Mouse (Mus musculus) monocyte, adult 5-6 weeks (primary cell): Measurements from ENCODE around the gene Iba57. TPM values are rescaled to one million over a fixed set of nuclear protein-coding genes. Genes with fewer than 3 reads are reported as not detected.
"Not testable (repeated sequence)": the region's sequence is repeated elsewhere in the genome, so short reads cannot be mapped to it uniquely, and the experiment has no call there.

Source experiments
- ATAC-seq: fragments of 153-309, 156-312 bp; replicated peaks from 2 replicates; pipeline ENCODE4 v1.8.0; 2017; ENCODE audit warnings: mild to moderate bottlenecking; ENCODE audit not compliant: low TSS enrichment, insufficient number of reproducible peaks, severe bottlenecking, poor library complexity, low FRiP score
- total RNA-seq: library from RNA; stranded (forward); fragments of 200-1000, 200-491, 200-594 nt; gene quantifications from 3 replicates; pipeline ENCODE4 v1.2.3, GENCODE M21; 2017

Gene Iba57
- total RNA-seq = 4.1 to 15.4 TPM (median 6.4 TPM) in 3 replicates

DNA sequence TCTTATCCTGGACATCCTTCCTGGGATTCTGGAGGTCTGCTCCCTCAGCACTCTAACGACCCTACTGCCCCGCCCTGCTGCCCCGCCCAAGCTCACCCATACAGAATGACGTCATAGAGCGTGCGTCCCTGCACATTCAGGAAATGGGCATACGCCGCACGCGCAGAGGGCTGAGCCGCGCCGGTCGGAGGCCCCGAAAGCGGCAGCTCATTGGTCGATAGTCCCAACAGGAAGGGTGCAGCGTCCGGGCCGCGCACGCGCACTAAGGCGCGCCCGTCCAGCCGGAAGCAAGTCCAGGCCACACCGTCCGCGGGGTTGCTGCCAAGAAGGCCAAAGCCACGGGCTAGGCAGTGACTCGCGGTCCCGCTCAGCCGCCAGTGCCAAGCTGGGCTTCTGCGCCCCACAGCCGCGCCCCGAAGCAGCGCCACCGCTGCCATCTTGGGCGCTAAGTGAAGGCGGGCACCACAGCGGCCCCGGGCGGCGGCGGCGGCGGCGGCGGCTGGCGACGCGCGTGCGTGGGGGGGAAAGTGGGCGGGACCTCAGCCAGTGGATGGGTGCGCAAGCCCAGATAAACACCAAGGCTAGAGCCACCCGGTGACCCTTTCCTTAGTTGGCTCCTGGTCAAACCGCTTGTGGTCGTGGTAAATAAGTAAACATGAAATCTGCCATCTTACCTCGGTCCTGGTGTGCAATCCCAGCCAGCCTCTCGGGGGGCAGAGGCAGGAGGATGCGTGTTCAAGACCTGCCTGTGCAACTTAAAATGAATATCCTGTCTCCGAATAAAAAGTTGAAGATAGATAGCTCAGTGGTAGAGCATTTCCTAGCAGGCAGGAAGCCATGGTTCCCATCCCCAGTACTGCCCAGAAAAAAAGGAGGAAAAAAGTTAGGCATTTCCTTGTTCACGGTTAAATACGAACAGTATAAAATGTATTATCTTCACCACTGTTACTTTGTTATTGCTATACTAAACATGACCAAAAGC lies at the start of gene Iba57:
Gene Iba57, minus strand, starts transcription at position 485 of the 982 bp plus-strand sequence.
- peak; percentile 90 for ATAC-seq

DNA sequence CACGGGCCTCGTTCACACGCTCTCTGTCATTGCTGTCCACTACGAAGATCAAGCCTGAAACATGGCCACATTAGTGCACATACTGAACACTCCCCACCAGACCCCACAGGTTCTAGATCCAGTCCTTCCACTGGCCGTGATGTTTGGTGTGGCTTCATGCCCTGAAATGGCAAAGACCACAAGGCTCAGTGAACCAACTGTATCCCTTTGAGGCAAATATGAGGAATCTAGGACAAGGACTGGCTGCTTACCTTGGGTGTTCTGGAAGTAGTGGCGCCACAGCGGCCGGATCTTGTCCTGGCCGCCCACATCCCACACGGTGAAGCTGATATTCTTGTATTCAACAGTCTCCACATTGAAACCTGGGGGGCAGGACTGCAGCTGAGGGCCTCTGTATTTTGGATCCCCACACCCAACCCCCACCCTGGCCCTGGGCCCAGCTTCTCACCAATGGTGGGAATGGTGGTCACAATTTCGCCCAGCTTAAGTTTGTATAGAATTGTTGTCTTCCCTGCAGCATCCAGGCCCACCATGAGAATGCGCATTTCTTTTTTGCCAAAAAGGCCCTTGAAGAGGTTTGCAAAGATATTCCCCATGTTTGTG lies 49.5 kb upstream of the Iba57 start:
- no peak for ATAC-seq

DNA sequence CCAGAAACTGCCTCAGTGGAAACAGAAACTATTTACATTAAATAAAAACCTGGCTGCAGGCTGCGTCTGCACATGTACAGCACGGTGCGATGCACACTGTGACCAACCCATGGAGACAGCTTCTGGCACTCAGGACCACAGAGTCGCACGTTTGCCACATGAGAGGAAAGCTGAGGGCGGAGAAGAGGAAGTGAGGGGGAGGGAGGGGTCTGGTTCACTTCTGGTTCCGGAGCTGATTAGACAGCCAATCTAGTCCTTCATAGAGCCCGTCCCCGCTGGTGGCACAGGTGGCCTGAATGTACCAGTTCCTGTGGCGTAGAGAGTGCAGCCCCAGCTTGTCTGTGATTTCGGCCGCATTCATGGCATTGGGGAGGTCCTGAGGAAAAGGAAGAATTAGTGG lies 48.8 kb upstream of the Iba57 start:
- peak; percentile 49 for ATAC-seq

DNA sequence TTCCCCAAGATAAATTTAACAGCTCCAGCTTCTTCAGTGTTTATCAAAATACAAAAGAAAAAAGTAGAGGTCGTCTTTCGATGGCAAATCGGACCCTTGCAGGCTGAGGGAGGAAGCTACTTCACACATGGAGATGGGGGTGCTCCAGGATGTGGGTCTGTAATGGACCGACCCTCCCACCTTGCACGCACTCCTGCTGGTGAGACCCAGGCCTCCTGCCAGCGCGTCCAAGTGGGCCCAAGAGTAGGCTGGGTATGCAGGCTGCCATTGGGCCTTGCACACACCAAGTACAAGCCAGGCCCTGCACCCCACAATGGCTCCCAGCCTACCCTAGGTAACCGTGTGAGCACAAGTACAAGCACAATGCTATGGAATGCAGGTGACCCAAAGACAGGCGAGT lies 48.0 kb upstream of the Iba57 start:
- ATAC-seq = not testable (repeated sequence)

DNA sequence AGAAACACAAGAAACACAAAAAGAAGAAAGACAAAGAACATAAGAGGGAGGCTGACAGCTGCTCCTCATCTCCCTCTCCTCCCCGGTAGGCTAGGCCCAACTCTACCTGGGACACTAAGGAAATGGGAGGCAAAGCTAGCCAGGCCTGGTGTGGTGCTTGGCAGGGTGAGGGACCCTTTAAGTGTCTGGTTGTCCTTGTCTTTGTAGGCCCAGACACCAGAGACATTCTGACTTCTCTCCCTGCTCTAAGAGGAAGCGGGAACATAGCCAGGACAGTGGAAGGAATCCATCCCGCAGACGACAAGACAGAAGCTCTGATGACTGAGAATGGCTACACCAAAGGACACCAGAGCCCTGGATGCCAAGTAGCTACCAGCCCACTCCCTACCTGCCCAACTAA lies 46.5 kb upstream of the Iba57 start:
- no peak for ATAC-seq

DNA sequence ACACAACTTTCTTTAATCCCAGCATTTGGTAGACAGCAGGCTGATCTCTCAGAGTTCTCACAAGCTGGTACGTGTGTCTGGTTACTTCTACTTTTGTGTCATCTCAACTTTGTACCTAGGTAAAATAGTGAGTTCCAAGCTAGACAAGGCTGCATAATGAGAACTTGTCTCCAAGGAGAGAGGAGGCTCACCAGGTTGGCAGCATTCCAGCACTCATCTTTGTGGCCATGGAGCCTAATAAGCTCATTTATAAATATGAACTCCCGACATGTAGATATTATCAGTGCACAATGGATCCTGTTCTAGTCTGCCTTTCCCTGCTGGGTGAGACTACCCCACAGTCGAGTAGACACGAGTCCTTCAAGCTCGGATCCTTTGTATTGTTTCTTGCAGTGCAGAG lies 46.0 kb upstream of the Iba57 start:
- ATAC-seq = no peak

DNA sequence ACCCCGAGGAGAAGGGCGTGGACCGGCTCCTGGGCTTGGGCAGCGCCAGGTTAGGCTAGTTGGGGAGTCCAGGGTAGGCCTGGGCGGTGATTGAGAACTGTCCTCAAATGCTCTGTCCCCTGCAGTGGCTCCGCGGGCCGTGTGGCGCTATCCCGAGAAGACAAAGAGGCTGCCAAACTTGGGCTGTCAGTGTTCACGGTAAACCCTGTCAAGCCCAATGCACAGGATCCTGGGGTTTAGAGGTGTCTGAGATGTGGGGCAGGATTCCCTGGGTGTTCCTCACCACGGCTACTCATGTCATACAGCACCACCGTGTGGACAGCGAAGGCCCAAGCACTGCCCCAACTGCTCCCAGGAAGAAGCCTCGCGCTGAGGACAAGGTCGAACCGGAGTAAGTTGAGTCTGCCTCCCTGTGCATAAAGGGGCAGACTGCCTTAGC lies 45.5 kb upstream of the Iba57 start:
- ATAC-seq = peak; percentile 53

DNA sequence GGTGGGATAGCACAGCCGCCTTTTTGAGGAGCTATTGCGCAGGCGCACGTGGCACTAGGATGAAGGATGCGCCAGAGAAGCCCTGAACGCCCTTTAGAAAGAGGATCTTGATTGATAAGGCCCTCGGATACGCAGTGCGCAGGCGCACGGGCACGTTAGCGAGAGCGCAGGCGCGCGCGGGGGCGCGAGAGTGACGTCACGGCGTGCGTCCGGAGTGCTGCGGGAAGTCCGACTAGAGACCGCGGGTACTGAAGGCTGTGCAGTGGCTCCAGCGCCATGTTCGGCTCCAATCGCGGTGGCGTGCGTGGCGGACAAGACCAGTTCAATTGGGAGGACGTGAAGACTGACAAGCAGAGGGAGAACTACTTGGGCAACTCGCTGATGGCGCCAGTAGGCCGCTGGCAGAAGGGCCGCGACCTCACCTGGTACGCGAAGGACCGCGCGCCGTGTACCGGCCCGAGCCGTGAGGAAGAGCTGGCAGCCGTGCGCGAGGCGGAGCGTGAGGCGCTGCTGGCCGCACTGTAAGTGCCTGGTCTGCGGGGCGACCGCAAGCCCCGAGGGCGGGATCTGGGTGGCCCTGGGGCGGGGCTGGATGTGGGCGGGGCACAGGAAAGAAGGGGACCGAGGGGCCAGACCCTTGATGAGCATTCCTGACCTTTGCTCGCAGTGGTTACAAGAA lies 44.8 kb upstream of the Iba57 start, which contains the start of gene 2310033P09Rik:
Gene 2310033P09Rik, plus strand, starts transcription at position 169 of the 679 bp plus-strand sequence.
- peak; percentile 58 for ATAC-seq

DNA sequence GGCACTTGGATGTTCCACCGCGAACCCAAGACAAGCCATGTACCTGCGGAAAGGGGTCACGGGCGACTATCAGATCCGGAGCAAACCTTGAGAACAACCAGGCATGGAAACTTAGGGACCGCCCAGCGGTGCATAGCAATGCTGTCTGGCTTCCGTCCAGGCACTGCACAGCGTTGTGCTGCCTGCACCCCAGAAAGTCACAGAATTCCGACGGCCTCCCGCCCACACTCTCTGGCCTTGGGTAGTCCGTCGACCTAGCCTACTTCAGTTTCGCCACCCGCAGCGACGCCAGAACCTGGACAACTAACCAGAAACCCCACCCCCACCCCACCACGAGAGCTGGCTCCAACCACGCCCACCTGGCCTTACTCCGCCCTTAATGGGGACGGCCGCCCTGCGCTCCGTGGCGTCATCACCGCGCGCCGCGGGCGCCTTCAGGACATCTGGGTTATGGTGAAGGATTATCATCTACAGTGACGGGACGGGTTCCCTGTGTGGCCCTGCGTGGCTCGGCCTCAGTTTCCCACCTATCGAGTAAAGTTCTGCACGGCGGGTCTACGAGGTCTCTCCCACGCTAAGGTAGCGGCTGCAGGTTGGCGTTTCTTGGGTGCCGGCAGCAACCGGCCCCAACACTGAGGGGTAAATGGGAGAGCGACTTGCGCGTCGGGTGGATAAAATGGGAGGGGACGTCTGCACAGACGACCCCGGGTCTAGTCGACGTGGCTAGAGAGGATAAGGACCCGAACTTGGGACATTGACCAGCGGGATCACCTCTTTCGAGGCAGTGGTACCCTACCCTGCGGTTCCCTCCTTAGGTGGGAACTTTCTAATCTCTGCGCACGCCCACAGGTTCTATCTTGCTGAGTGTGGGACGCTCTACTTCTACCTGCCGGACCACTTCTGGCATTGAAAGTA lies 38.8 kb upstream of the Iba57 start, which contains the start of gene Mrpl55:
Gene Mrpl55, plus strand, starts transcription at position 406 of the 915 bp plus-strand sequence.
- peak; percentile 91 for ATAC-seq

DNA sequence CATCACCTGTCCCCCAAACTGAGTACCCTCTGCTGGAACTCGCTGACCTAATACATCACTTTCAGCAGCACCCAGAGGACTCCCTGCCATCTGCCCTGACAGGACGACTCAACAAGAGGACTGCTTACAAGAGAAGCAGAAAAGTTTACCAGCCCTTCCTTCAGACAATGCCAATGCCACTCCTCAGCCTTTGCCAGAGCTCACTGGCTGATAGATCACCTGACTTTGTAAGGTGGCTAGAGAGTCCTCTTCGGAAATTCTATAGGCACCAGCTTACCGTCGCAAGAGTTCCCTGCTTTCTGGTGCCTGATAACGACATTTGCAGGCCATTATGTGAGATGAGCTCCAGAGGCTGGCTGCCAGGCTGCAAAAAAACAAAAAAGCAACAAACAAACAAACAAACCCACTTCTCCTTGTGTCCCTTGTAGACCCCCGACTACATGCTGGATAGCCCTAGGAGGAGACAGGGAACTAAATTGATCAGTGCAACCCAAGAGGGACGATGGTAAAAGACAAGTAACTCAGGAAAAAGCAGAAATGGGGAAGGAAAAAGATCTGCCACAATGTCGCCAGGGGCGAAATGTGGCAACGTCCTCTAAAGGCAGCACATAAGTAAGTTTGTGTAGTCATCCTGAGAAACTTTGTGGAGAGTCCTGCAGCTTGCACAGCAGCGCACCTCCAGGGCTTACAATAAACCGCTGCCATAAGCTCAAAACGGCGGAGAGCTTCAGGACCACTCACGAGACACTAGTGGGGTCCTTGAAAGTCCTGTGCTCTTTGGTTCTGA lies 37.9 kb upstream of the Iba57 start:
- no peak; the same call in 1 of the 2 replicates for ATAC-seq

DNA sequence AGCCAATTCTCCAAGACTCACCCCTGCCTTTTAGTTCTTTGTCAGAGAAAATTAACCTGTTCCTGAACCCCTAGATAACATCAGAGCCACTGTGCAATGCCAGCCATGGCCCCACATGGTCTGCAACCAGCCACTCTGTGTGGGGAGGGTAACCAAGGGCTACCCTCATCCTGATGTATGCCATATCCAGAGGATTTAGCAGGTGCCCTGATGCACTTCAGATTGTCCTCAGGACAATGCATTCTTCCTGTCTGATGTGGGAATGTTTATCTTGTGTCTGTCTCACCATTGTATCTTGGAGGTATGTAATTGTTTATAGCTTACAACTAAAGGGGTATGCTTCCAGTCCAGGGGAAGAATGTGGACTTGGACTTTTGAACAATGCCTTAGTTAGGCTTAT lies 32.7 kb upstream of the Iba57 start:
- no peak for ATAC-seq

DNA sequence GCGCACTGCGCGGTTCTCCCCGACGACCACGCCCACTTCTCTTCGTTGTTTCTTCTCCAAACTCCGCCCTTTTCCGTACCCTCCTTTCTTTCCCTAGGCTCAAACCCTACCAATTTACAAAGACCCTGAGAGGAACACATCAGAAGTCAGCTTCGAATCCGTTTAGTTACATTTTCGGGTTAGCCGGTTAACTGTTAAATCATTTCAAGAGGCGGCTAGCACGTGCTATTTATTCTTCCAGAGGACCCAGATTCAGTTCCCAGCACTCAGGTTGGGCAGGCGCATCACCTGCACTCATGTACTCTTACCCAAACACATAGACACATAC lies 28.5 kb upstream of the Iba57 start, which contains the start of gene Guk1:
Gene Guk1, minus strand, starts transcription at position 154 of the 328 bp plus-strand sequence.
- no peak for ATAC-seq

DNA sequence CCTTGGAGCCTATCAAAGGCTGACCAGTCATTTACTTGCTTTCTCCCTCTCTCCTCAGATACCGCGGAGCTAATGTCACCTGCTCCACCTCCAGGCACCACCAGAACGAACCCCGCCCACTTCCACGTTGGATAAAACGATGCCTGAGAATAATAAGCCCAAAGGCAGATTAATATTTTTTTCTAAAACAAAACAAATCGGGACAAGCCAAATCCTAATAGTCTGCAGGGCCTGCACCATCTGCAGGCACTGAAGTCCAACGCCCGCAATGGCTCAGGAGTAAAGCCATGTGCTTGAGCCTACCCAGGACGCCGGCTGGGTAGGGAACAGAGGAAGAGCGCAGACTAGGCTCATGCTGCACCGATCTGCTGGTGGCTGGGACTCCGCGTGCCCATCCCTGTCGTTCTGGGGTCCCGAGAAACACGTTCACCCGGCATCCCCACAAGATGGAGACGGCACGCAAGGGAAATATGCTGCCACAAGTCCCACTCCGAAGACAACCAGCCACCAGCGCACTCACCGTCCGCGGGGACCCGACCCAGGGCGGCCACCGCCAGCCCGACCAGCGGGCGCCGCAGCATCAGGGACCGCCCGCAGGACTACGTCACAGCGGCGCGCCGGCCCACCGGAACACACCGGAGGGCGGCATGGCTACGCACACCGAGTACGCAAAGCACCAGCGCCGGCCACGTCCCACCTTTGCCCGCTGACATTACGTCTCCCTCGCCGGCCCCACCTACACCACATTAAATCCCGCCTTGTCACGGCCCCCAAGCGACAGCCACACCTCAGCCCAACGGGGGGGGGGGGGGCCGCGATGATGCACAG lies 27.9 kb upstream of the Iba57 start:
- ATAC-seq = peak; percentile 93

DNA sequence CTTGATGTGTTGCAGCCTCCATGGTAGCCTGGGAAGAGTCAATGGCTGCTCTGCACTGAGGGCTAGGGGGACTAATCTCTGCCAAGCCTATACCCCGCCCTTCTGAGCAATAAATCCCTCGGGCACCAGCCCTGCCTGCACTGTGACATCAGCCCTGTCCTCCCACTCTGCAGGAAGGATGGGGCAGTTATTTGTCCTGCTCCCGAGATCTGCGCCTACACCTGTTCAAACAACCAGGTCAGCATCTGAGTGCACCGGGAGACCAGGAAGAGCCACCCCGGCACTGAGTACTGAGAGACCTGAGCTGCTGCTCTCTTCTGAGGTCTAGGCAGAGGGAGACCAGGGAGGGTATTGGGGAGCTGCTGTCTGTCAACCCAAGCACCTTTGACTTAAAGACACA lies 24.2 kb upstream of the Iba57 start:
- no peak for ATAC-seq

DNA sequence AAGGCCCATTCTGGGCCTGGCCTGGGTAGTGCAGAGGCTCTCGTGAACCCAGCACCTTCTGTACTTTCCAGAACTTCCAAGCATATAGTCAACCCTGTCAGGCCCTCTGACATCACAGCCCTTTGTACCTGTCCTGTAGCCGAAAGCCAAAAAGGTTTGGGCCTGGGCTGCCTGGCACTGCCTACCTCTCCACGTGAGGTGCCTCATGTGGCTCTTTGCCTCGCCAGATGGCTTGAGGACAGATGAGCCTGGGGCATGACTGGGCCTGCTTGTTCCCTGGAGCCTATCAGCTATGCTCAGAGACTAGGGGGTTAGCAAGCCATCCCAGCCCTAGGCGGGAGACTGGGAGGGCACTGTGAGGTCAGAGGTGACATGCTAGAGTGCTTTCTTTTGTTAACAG lies 22.0 kb upstream of the Iba57 start:
- ATAC-seq = no peak

DNA sequence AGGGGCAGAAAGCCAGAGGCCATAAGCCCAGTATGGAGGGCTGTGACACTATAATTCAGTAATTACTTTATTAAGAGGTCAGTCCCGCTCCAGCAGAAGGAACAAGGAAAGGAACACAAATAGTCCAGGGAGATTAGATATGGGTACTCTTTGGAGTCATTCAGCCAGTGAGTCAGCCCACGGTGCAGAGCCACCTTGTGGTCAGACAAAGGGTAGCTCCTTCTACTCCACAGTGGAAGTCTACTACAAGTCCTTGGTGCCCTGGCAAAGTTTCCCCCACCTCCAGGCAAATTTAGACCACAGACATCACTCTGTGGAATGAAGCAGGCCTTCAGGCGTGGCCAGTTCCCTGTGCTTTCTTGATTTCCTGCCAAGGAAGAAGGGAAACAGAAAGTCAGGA lies 20.3 kb upstream of the Iba57 start:
- no peak for ATAC-seq

DNA sequence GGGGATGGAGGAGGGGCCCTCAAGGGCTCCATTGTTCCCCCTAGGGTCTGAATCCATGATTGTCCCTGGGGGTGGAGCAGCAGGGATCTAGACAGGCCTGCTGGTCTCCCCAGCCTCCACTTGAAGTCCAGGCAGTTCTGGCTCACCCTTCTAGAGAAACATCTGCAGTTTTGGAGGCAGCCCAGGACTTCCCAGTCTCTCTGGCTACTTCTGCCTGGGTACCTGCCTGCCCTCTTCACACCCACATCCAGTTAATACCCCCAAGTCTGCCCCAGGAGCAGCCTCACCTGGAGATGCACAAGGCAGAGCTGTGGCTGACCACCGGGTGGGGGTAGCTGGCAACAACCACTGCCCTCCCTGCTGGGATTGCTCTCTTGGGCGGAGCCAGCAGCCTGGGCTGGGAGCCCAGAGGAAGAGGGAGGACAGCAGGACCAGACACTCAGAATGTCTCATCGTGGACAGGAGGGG lies 19.4 kb upstream of the Iba57 start, which contains the start of gene Gjc2:
Gene Gjc2, minus strand, starts transcription at position 350 of the 468 bp plus-strand sequence.
- no peak for ATAC-seq
